Mouse (Mus musculus) stomach, embryonic 15.5 days (tissue): Measurements from ENCODE around the gene Gm20388. TPM values are rescaled to one million over a fixed set of nuclear protein-coding genes. Genes with fewer than 3 reads are reported as not detected.

Experiments used
- ATAC-seq: fragments of 200-750 bp; cut with Nextera tagmentation; 2 replicates; pipeline ENCODE4 v1.8.0; 2017; ENCODE audit warnings: low read depth, moderate number of reproducible peaks, moderate TSS enrichment; ENCODE audit not compliant: insufficient read depth, low FRiP score
- H3K27ac ChIP-seq: fragments of 300-500 bp; sonication (generic); 2 replicates; pipeline ENCODE4 v1.5.1; 2015; ENCODE audit warnings: mild to moderate bottlenecking, inconsistent platforms
- H3K27me3 ChIP-seq: fragments of 300-500 bp; sonication (generic); replicated peaks from 2 replicates; pipeline ENCODE4 v1.6.1; 2015; ENCODE audit warnings: inconsistent platforms
- H3K36me3 ChIP-seq: fragments of 300-500 bp; sonication (generic); 2 replicates; pipeline ENCODE4 v1.6.1; 2015; ENCODE audit warnings: inconsistent platforms
- H3K4me1 ChIP-seq: fragments of 300-500 bp; sonication (generic); 2 replicates; pipeline ENCODE4 v1.6.1; 2015; ENCODE audit warnings: inconsistent platforms
- H3K4me2 ChIP-seq: fragments of 300-500 bp; sonication (generic); 2 replicates; pipeline ENCODE4 v1.6.1; 2015; ENCODE audit warnings: mild to moderate bottlenecking, inconsistent platforms
- H3K4me3 ChIP-seq: fragments of 300-500 bp; sonication (generic); replicated peaks from 2 replicates; pipeline ENCODE4 v1.5.1; 2015; ENCODE audit warnings: inconsistent platforms
- H3K9ac ChIP-seq: fragments of 300-500 bp; sonication (generic); 2 replicates; pipeline ENCODE4 v1.6.1; 2015; ENCODE audit warnings: inconsistent platforms
- H3K9me3 ChIP-seq: fragments of 300-500 bp; sonication (generic); 2 replicates; pipeline ENCODE4 v1.6.1; 2016; ENCODE audit warnings: inconsistent platforms
- WGBS: fragments of 180-500 bp; shearing (Covaris S2); methylation state at CpG from one replicate; pipeline ENCODE4 v1.1.7; 2015; 5-methylcytosine and 5-hydroxymethylcytosine counted together
- polyA plus RNA-seq: library from polyadenylated mRNA; unstranded; fragments of >200 nt; fragmentation: Nextera tagmentation; extraction: Ambion mirVana; gene quantifications from 2 replicates; pipeline ENCODE4 v1.2.1, GENCODE M21; 2015

Gm20388 gene
- polyA plus RNA-seq, 1 experiment from 2014 or later: not detected

DNA sequence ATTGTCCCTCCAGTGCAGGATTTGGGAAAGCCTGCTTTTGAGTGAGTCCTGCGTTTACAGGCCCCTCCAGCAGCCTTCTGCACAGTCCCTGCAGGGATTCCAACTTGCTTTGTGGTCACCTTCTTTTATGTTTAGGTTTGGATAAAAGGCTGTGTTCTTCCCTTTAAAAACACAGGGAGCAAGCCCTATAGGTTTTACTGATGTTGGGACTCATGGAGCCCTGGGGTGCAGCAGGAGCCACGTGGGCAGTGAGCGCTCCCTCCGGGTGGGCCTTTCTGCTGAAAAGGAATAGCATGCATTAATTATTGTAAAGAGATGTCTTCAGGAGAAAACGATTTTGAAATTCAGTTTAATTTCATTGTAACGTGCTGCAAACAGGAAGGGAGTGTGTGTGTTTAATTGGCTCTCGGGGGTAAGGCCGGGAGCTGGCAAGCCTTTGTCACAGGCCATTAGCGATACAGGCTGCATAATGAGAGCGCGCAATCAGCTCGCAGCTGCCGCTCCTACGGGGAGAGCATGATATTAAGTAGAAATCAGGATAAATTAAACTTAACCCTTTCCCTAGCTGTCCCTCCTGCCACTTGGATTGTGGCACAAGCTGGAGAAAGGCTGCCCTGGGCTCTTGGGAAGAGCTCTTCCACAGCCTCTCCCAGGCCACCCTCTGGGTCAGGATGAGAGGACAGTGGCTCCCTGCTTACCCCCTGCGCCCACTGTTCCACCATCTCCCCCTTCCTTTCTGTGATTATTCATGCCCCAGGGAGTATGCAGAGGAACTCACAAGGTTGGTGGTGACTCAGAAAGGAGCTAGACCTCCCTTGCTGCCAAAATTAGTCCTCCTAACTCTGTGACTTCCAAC lies 2893.5 kb downstream of the Gm20388 start:
- 54% methylated on average over 15 of the region's 15 CpGs for WGBS
- Histone ChIP-seq H3K4me1 (no peaks in the 10 kb centered on the region), H3K27me3 (no peaks in the 10 kb centered on the region), H3K4me3 (no peak overlapping the region), H3K9ac (no peak overlapping the region), H3K4me2 (no peak overlapping the region), H3K36me3 (no peaks in the 10 kb centered on the region), H3K9me3 (no peaks in the 10 kb centered on the region), H3K27ac (no peak overlapping the region)
- ATAC-seq: no peak

DNA sequence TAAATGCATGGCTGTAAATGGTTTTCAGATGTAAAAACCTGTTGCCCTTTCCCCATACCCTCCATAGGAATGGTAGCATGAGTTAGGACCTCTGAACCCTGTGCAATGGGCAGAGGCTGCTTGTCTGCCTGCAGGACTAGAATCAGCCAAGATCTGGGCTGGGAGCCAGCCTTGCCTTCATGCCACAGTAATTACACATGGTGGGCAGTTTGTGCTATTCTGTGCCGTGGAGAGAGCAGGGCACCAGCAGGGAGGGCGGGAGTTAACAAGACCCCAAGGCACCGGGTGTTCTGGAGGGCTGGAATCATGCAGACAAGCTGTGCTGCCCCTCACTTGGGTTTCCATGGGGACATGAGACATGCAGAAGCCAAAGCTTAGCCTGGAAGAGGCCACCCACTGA lies 2894.7 kb downstream of the Gm20388 start:
- no peak overlapping the region for H3K4me3 ChIP-seq
- H3K4me1 ChIP-seq: no peaks in the 10 kb centered on the region
- WGBS: 66% methylated on average over 3 of the region's 3 CpGs
- H3K36me3 ChIP-seq: no peaks in the 10 kb centered on the region
- no peaks in the 10 kb centered on the region for H3K9me3 ChIP-seq
- no peak overlapping the region for H3K4me2 ChIP-seq
- no peaks in the 10 kb centered on the region for H3K27me3 ChIP-seq
- no peak overlapping the region for H3K27ac ChIP-seq
- no peak overlapping the region for H3K9ac ChIP-seq
- ATAC-seq: no peak

GRCm38 (mm10) chr8:122806956-122807538 lies 2896.4 kb downstream of the Gm20388 start:
- ATAC-seq: no peak
- Histone ChIP-seq H3K27ac (no peak overlapping the region), H3K4me2 (no peak overlapping the region), H3K9me3 (no peaks in the 10 kb centered on the region), H3K9ac (no peak overlapping the region), H3K4me1 (no peaks in the 10 kb centered on the region), H3K27me3 (no peaks in the 10 kb centered on the region), H3K36me3 (no peaks in the 10 kb centered on the region), H3K4me3 (no peak overlapping the region)
- 67% methylated on average over 7 of the region's 7 CpGs for WGBS

- H3K36me3 ChIP-seq: no peaks in the 10 kb centered on the region
- no peaks in the 10 kb centered on the region for H3K27me3 ChIP-seq
- H3K4me3 ChIP-seq: no peak overlapping the region
- no peak overlapping the region for H3K9ac ChIP-seq
- WGBS: 90% methylated on average over 4 of the region's 4 CpGs
- no peaks in the 10 kb centered on the region for H3K4me1 ChIP-seq
- no peak for ATAC-seq
- H3K4me2 ChIP-seq: no peak overlapping the region
- H3K9me3 ChIP-seq: no peaks in the 10 kb centered on the region
- no peak overlapping the region for H3K27ac ChIP-seq
Observed at GRCm38 (mm10) chr8:122807907-122808306, 2897.3 kb downstream of the Gm20388 start.

- Histone ChIP-seq H3K4me2 (no peak overlapping the region), H3K27me3 (no peaks in the 10 kb centered on the region), H3K4me3 (no peak overlapping the region), H3K9me3 (no peaks in the 10 kb centered on the region), H3K36me3 (no peaks in the 10 kb centered on the region), H3K4me1 (no peaks in the 10 kb centered on the region), H3K9ac (no peak overlapping the region), H3K27ac (no peak overlapping the region)
- no peak for ATAC-seq
- 74% methylated on average over 8 of the region's 8 CpGs for WGBS
Observed at GRCm38 (mm10) chr8:122810376-122810775, 2899.7 kb downstream of the Gm20388 start.

DNA sequence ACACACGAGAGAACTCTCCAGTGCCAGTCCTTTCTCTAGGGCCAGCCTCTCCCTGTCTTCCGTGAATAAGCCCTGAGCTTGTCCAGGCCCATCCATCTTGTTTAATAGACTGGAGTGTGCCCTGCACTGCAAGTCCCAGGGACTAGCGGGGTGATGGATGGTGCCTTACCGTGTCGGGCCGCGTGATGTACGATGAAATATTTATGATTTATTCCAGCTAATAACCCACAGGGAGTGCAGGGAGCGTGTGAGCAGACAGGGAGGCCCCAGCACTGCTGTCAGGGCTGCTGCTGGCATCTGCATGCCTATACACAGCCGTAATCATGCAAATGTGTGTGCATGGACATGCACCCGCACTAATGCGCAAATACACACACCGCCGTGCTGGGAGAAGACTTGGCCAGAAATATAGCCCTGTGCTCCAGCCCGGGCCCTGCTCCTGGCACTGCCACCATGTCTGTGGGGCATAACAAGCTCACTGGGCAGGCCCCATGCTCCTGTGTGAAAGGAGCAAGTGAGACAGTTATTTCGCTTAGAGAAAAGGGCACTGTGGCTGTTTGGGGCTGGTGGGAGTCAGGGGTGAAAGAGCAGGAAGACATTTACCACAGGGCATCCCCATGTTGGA lies 2901.3 kb downstream of the Gm20388 start:
- WGBS: 70% methylated on average over 16 of the region's 16 CpGs
- Histone ChIP-seq H3K4me1 (no peaks in the 10 kb centered on the region), H3K4me3 (no peak overlapping the region), H3K36me3 (no peaks in the 10 kb centered on the region), H3K9ac (no peak overlapping the region), H3K27me3 (no peaks in the 10 kb centered on the region), H3K4me2 (no peak overlapping the region), H3K27ac (no peak overlapping the region), H3K9me3 (no peaks in the 10 kb centered on the region)
- ATAC-seq: no peak; the same call in 1 of the 2 replicates

GRCm38 (mm10) chr8:122812610-122813250 lies 2902.1 kb downstream of the Gm20388 start:
- Histone ChIP-seq H3K4me3 (no peak overlapping the region), H3K9ac (no peak overlapping the region), H3K9me3 (no peaks in the 10 kb centered on the region), H3K4me1 (no peaks in the 10 kb centered on the region), H3K27ac (no peak overlapping the region), H3K27me3 (no peaks in the 10 kb centered on the region), H3K4me2 (no peak overlapping the region), H3K36me3 (no peaks in the 10 kb centered on the region)
- 76% methylated on average over 14 of the region's 14 CpGs for WGBS
- ATAC-seq: no peak

DNA sequence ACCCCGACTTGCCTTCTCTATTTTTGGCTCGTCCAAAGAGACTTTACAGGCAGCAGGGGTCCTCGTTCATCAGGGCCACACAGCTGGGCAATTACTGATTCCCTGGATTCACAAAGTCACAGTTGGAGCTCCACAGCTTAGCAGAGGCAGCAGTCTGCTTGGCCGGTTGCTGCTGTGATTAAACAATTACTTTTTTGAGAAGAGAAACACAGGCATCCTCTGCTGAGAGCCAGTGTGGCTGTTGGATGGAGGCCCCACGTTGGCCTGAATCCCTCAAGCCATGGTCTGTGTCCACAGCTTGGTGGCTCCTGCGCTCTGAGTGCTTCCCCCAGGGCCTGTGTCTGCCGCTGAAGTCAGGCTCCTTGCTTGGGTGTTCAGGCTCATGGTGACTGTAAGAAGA lies 2904.0 kb downstream of the Gm20388 start:
- WGBS: 54% methylated on average over 7 of the region's 7 CpGs
- H3K4me3 ChIP-seq: no peak overlapping the region

GRCm38 (mm10) chr8:122816965-122817364 lies 2906.3 kb downstream of the Gm20388 start:
- Histone ChIP-seq H3K27ac (no peak overlapping the region), H3K36me3 (no peaks in the 10 kb centered on the region), H3K9ac (no peak overlapping the region), H3K4me1 (no peaks in the 10 kb centered on the region), H3K27me3 (no peaks in the 10 kb centered on the region), H3K4me2 (no peak overlapping the region), H3K9me3 (no peaks in the 10 kb centered on the region), H3K4me3 (no peak overlapping the region)
- ATAC-seq: no peak
- 89% methylated on average over 6 of the region's 6 CpGs for WGBS

More for the DNA sequence above, 2904.0 kb downstream of the Gm20388 start:
- Histone ChIP-seq H3K4me2 (no peak overlapping the region), H3K36me3 (no peaks in the 10 kb centered on the region), H3K4me1 (no peaks in the 10 kb centered on the region), H3K9ac (no peak overlapping the region), H3K9me3 (no peaks in the 10 kb centered on the region), H3K27me3 (no peaks in the 10 kb centered on the region), H3K27ac (no peak overlapping the region)
- ATAC-seq: no peak

- no peaks in the 10 kb centered on the region for H3K9me3 ChIP-seq
- H3K4me3 ChIP-seq: no peak overlapping the region
- no peak overlapping the region for H3K4me2 ChIP-seq
- H3K27ac ChIP-seq: no peak overlapping the region
- no peaks in the 10 kb centered on the region for H3K27me3 ChIP-seq
- no peak for ATAC-seq
- WGBS: 38% methylated on average over 13 of the region's 13 CpGs
- no peaks in the 10 kb centered on the region for H3K4me1 ChIP-seq
- no peak overlapping the region for H3K9ac ChIP-seq
- no peaks in the 10 kb centered on the region for H3K36me3 ChIP-seq
Observed at GRCm38 (mm10) chr8:122817724-122818496, 2907.3 kb downstream of the Gm20388 start.

DNA sequence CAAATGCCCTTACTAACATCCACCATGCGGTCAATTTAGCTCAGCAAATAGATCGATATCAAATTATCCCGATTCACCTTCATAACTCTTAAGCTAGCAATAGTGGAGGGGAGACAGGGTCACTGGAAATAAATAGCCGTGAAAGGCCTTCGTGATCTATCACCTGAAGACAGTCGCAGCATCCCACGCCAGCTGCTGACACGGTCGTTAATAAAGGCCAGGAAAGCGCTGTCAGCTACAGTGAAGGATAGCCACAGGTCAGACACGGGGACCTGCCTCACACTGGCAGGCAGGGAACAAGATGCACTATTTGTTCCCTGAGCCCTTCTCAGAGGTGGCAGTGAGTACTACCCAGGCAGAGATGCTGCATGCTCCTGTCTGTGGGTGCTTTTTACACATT lies 2909.1 kb downstream of the Gm20388 start:
- WGBS: 31% methylated on average over 11 of the region's 11 CpGs
- no peak for ATAC-seq
- Histone ChIP-seq H3K4me1 (no peaks in the 10 kb centered on the region; the same call in 1 of the 2 replicates), H3K9me3 (no peaks in the 10 kb centered on the region), H3K27me3 (no peaks in the 10 kb centered on the region), H3K4me3 (no peak overlapping the region), H3K27ac (no peak overlapping the region), H3K36me3 (no peaks in the 10 kb centered on the region), H3K9ac (no peak overlapping the region), H3K4me2 (no peak overlapping the region)
